Mouse (Mus musculus) intestine, embryonic 16.5 days (tissue): ENCODE results near the gene Rapgef2. TPM values are rescaled to one million over a fixed set of nuclear protein-coding genes. Genes with fewer than 3 reads are reported as not detected.
"Not testable (repeated sequence)": the region's sequence is repeated elsewhere in the genome, so short reads cannot be mapped to it uniquely, and the experiment has no call there.

Experiments
- ATAC-seq: fragments of 200-750 bp; cut with Nextera tagmentation; 2 replicates; pipeline ENCODE4 v1.8.0; 2017; ENCODE audit warnings: moderate TSS enrichment, moderate library complexity
- H3K27ac ChIP-seq: fragments of 300-500 bp; sonication (generic); 2 replicates; pipeline ENCODE4 v1.5.1; 2014; ENCODE audit warnings: mild to moderate bottlenecking, low read length
- H3K27me3 ChIP-seq: fragments of 300-500 bp; sonication (generic); replicated peaks from 2 replicates; pipeline ENCODE4 v1.6.1; 2014; ENCODE audit warnings: low read length, control low read depth, mixed read lengths; ENCODE audit not compliant: control insufficient read depth, insufficient read depth
- H3K36me3 ChIP-seq: fragments of 300-500 bp; sonication (generic); 2 replicates; pipeline ENCODE4 v1.6.1; 2014; ENCODE audit warnings: low read length, control low read depth; ENCODE audit not compliant: control insufficient read depth, insufficient read depth
- H3K4me1 ChIP-seq: fragments of 300-500 bp; sonication (generic); 2 replicates; pipeline ENCODE4 v1.6.1; 2014; ENCODE audit warnings: low read length, control low read depth, mixed read lengths; ENCODE audit not compliant: control insufficient read depth, insufficient read depth
- H3K4me2 ChIP-seq: fragments of 300-500 bp; sonication (generic); 2 replicates; pipeline ENCODE4 v1.6.1; 2014; ENCODE audit warnings: low read depth, low read length, control low read depth
- H3K4me3 ChIP-seq: fragments of 300-500 bp; sonication (generic); 2 replicates; pipeline ENCODE4 v1.5.1; 2014; ENCODE audit warnings: mild to moderate bottlenecking, low read length
- H3K9ac ChIP-seq: fragments of 300-500 bp; sonication (generic); 2 replicates; pipeline ENCODE4 v1.6.1; 2014; ENCODE audit warnings: low read depth, low read length
- H3K9me3 ChIP-seq: fragments of 300-500 bp; sonication (generic); 2 replicates; pipeline ENCODE4 v1.6.1; 2016; ENCODE audit warnings: low read length, control low read depth; ENCODE audit not compliant: control insufficient read depth
- WGBS: fragments of 180-500 bp; shearing (Covaris S2); extraction: QIAGEN DNeasy Blood & Tissue Kit; methylation state at CpG from one replicate; pipeline ENCODE4 v1.1.7; 2014; 5-methylcytosine and 5-hydroxymethylcytosine counted together
- polyA plus RNA-seq: library from polyadenylated mRNA; unstranded; fragments of >200 nt; fragmentation: Nextera tagmentation; extraction: Ambion mirVana; gene quantifications from 2 replicates; pipeline ENCODE4 v1.2.1, GENCODE M21; 2015

Rapgef2 gene
- polyA plus RNA-seq, 1 experiment from 2014 or later: 2.2 TPM

DNA sequence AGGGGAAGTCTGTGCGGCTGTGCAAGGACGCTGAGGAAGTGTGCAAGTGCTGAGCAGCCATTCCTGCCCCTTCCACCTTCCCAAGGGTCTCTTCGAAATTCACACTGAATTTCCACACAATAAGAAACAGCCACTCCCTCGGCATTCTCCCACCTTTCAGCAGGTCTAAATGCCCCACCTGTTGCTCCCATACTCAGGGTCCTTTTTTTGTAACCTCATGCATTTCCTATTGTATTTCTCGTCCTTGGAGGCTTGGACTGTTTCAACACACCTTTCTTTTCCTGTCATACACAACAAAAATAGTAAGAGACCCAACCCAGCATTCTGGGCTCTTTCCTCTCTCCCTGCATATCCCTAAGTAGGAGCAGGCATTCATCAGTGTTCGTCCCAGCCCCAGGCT is 56.8 kb downstream of the Rapgef2 start:
- 70% methylated on average over 6 of the region's 6 CpGs for WGBS
- Histone ChIP-seq H3K27ac (no peak overlapping the region), H3K9me3 (no peaks in the 10 kb centered on the region), H3K4me3 (no peak overlapping the region), H3K27me3 (no peaks in the 10 kb centered on the region), H3K36me3 (no peaks in the 10 kb centered on the region), H3K4me1 (peaks cover 4% of the 10 kb centered on the region; the same call in 1 of the 2 replicates), H3K9ac (no peak overlapping the region), H3K4me2 (no peak overlapping the region)
- no peak for ATAC-seq

GRCm38 (mm10) chr3:79228304-79228703 is 58.0 kb downstream of the Rapgef2 start:
- no peak for ATAC-seq
- Histone ChIP-seq H3K36me3 (no peaks in the 10 kb centered on the region), H3K9me3 (no peaks in the 10 kb centered on the region), H3K4me3 (no peak overlapping the region), H3K4me1 (peaks cover 6% of the 10 kb centered on the region; the same call in 1 of the 2 replicates), H3K4me2 (no peak overlapping the region), H3K9ac (no peak overlapping the region), H3K27ac (no peak overlapping the region), H3K27me3 (no peaks in the 10 kb centered on the region)

- Histone ChIP-seq H3K4me1 (peaks cover 8% of the 10 kb centered on the region), H3K9ac (no peak overlapping the region), H3K36me3 (no peaks in the 10 kb centered on the region), H3K27me3 (no peaks in the 10 kb centered on the region), H3K4me3 (no peak overlapping the region), H3K9me3 (no peaks in the 10 kb centered on the region), H3K27ac (no peak overlapping the region), H3K4me2 (no peak overlapping the region)
- WGBS: 84% methylated on average over 17 of the region's 17 CpGs
- ATAC-seq: no peak
Measured at GRCm38 (mm10) chr3:79227356-79228088, 58.8 kb downstream of the Rapgef2 start.

DNA sequence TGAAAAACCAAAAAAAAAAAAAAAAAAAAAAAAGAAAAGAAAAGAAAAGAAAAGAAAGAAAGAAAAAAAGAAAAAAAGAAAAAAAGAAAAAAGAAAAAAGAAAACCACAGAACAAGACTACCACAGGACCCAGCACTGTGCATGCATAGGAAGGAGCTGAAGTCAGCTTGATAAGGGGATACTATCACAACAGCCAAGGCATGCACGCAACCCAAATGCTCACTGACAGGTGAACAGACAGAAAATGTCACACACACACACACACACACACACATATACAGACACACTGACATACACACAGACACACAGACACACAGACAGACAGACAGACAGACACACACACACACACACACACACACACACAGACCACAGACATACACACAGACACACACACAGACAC is 59.5 kb downstream of the Rapgef2 start:
- not testable (repeated sequence) for H3K36me3 ChIP-seq, H3K27ac ChIP-seq, H3K27me3 ChIP-seq, H3K4me2 ChIP-seq, H3K9ac ChIP-seq, ATAC-seq, H3K4me1 ChIP-seq, H3K4me3 ChIP-seq, H3K9me3 ChIP-seq
- 100% methylated on average over 1 of the region's 1 CpGs for WGBS

- Histone ChIP-seq H3K27ac (no peak overlapping the region), H3K4me2 (no peak overlapping the region), H3K4me1 (peaks cover 14% of the 10 kb centered on the region), H3K27me3 (no peaks in the 10 kb centered on the region), H3K4me3 (no peak overlapping the region), H3K36me3 (no peaks in the 10 kb centered on the region), H3K9me3 (no peaks in the 10 kb centered on the region), H3K9ac (no peak overlapping the region)
- no peak for ATAC-seq
- WGBS: 82% methylated on average over 6 of the region's 6 CpGs
Measured at GRCm38 (mm10) chr3:79225888-79226287, 60.4 kb downstream of the Rapgef2 start.

GRCm38 (mm10) chr3:79224352-79224751 is 62.0 kb downstream of the Rapgef2 start:
- H3K27ac ChIP-seq: no peak overlapping the region
- 67% methylated on average over 7 of the region's 7 CpGs for WGBS
- H3K27me3 ChIP-seq: no peaks in the 10 kb centered on the region
- no peak overlapping the region for H3K4me2 ChIP-seq
- no peak overlapping the region for H3K9ac ChIP-seq
- no peak for ATAC-seq
- no peaks in the 10 kb centered on the region for H3K36me3 ChIP-seq
- no peak overlapping the region for H3K4me3 ChIP-seq
- no peaks in the 10 kb centered on the region for H3K9me3 ChIP-seq
- peaks cover 16% of the 10 kb centered on the region for H3K4me1 ChIP-seq

GRCm38 (mm10) chr3:79223281-79223680 is 63.0 kb downstream of the Rapgef2 start:
- peak; percentile 50 for ATAC-seq
- no peaks in the 10 kb centered on the region for H3K9me3 ChIP-seq
- peak overlapping the region; percentile 41 for H3K4me2 ChIP-seq
- no peak overlapping the region for H3K4me3 ChIP-seq
- H3K27ac ChIP-seq: no peak overlapping the region
- 35% methylated on average over 8 of the region's 8 CpGs for WGBS
- H3K4me1 ChIP-seq: peaks cover 21% of the 10 kb centered on the region
- H3K9ac ChIP-seq: no peak overlapping the region; the same call in 1 of the 2 replicates
- no peaks in the 10 kb centered on the region for H3K36me3 ChIP-seq
- no peaks in the 10 kb centered on the region for H3K27me3 ChIP-seq

- H3K4me3 ChIP-seq: no peak overlapping the region; the same call in 1 of the 2 replicates
- no peaks in the 10 kb centered on the region for H3K27me3 ChIP-seq
- H3K9me3 ChIP-seq: no peaks in the 10 kb centered on the region
- peak overlapping the region; percentile 60; the same call in 1 of the 2 replicates for H3K27ac ChIP-seq
- H3K36me3 ChIP-seq: no peaks in the 10 kb centered on the region
- peak; percentile 93 for ATAC-seq
- WGBS: 45% methylated on average over 13 of the region's 13 CpGs
- no peak overlapping the region for H3K9ac ChIP-seq
- H3K4me2 ChIP-seq: peak overlapping the region; percentile 27
- peaks cover 21% of the 10 kb centered on the region for H3K4me1 ChIP-seq
Measured at GRCm38 (mm10) chr3:79222192-79222960, 63.9 kb downstream of the Rapgef2 start.

DNA sequence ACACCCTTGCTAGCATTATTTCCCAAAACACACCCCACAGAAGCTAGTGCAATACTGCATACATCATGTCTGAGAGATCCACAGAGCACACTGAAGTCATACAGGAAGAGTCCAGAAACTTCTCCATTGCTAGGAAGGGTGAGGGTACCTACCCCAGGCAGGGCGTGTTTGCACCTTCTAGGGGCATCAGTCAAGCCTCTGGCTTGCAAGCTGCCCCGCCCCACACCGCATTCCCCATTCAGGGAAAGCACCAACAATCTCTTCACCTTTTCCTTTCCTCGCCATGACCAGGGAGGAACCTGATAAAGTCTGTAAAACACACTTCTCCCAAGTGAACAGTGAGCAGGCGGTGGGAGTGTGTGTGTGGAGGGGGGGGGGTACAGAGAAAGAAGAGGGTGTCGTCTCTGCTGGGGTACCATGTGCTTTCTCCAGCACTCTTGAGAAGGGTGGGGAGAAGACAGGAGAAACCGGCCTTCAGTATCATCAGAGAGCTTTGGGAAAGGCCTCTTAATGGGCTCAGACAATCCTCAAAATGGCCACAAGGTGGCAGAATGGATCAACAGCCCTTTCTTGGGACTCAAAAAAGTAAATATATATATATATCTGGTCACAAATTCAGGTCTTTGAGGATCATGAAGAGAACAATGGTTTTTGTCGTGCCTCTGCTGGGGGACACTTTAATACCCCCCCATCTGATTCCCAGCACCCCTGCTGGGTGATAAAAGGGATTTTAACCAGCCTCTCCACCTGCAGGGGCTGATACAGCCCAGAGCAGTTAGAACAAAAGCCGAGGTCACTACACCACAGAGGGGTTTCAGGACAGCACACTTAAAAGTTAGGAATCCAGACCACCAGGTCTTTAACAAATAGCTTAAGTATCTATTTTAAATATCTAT is 64.8 kb downstream of the Rapgef2 start:
- Histone ChIP-seq H3K9ac (no peak overlapping the region), H3K9me3 (no peaks in the 10 kb centered on the region), H3K4me3 (peak overlapping the region; percentile 11; the same call in 1 of the 2 replicates), H3K36me3 (no peaks in the 10 kb centered on the region), H3K27ac (no peak overlapping the region), H3K4me2 (peak overlapping the region; percentile 43), H3K4me1 (peaks cover 21% of the 10 kb centered on the region), H3K27me3 (no peaks in the 10 kb centered on the region)
- 40% methylated on average over 9 of the region's 9 CpGs for WGBS
- peak; percentile 72 for ATAC-seq
